Mouse (Mus musculus): Measurements from ENCODE around the gene Irs1. TPM values are rescaled to one million over a fixed set of nuclear protein-coding genes. Genes with fewer than 3 reads are reported as not detected.

Irs1 gene
- total and polyA plus RNA-seq, 3 experiments, result 10.5 to 50.0 (median 39.9) TPM

DNA sequence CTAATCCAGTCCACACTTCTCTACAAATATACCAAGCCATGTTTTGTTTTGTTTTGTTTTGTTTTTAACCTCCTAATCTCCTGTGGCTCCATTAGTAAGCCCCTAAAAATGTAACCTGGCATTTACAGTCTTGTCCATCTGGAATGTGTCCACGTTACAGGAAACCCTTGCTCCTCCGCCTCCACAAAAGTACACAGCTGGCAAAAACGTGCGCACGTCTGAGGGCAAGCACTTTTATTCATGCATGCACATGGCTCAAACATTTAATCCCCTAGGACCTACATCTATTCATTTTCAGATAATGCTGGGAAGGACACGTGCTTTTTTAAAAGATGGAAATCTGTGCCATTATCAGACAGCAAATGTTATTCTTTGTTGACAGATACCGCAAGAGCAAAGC lies 32.9 kb downstream of the Irs1 start:
- TF ChIP-seq POLR2A (IDR thresholded peaks at IDR 0.05; ENCODE audit: insufficient read depth, low read depth, low read length), result no peak
- no peak for TF ChIP-seq EP300 (IDR thresholded peaks at IDR 0.05; ENCODE audit: insufficient read depth, low read depth, low read length)
- no peak for TF ChIP-seq CTCF (IDR thresholded peaks at IDR 0.05)
- Histone ChIP-seq H3K27me3 (ENCODE audit: control insufficient read depth, insufficient read depth, low read length) (no peaks in the 10 kb centered on the region), H3K4me1 (ENCODE audit: control insufficient read depth, insufficient read depth, low read length) (peaks cover 2% of the 10 kb centered on the region), H3K4me3 (no peak overlapping the region), H3K79me2 (replicated peaks; ENCODE audit: control insufficient read depth, insufficient read depth, low read length) (peaks cover 3% of the 10 kb centered on the region; the same call in 1 of the 2 replicates), H3K36me3 (ENCODE audit: control insufficient read depth, insufficient read depth, low read length) (peaks cover 21% of the 10 kb centered on the region), H3K9ac (ENCODE audit: low read depth, low read length) (no peak overlapping the region), H3K27ac (peak overlapping the region; percentile 33)
- DNase-seq, result no peak
- WGBS, result 18% methylated on average over 7 of the region's 7 CpGs
- intact Hi-C loops (cut with DNase I), result loop anchor here (2.0 kb wide), 1 partner anchor 14 kb away; no protein-coding TSS in a partner anchor

DNA sequence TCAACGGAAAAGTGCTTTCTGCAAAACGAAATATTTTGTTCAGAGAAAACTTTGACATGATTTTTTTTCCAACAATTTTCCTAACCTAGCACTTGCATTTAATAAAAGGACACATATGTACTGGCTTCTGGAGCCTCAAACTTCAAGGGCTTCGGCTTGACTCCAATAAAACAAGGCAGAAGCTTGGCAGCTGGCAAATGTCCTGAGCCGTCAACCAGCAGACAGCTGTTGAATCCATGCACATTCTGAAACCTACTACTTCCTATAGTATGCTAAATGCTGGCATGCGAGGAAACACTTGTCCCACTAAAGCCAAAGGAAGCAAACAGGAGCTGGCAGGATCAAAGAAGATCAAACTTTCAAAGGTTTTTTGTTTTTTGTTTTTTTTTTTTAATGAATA lies 33.8 kb downstream of the Irs1 start:
- no peak overlapping the region for H3K9ac ChIP-seq (ENCODE audit: low read depth, low read length)
- H3K27me3 ChIP-seq (ENCODE audit: control insufficient read depth, insufficient read depth, low read length), result no peaks in the 10 kb centered on the region
- peaks cover 19% of the 10 kb centered on the region for H3K36me3 ChIP-seq (ENCODE audit: control insufficient read depth, insufficient read depth, low read length)
- TF ChIP-seq CTCF (IDR thresholded peaks at IDR 0.05) (no peak), EP300 (IDR thresholded peaks at IDR 0.05; ENCODE audit: insufficient read depth, low read depth, low read length) (no peak), POLR2A (IDR thresholded peaks at IDR 0.05; ENCODE audit: insufficient read depth, low read depth, low read length) (no peak)
- no peaks in the 10 kb centered on the region for H3K79me2 ChIP-seq (replicated peaks; ENCODE audit: control insufficient read depth, insufficient read depth, low read length)
- no peak overlapping the region for H3K4me3 ChIP-seq
- peak in 1 of 2 experiments; percentile 38 for DNase-seq
- WGBS, result 30% methylated on average over 5 of the region's 5 CpGs
- peak overlapping the region; percentile 33 for H3K27ac ChIP-seq
- intact Hi-C loops (cut with DNase I), result no loop called here
- H3K4me1 ChIP-seq (ENCODE audit: control insufficient read depth, insufficient read depth, low read length), result peaks cover 2% of the 10 kb centered on the region

DNA sequence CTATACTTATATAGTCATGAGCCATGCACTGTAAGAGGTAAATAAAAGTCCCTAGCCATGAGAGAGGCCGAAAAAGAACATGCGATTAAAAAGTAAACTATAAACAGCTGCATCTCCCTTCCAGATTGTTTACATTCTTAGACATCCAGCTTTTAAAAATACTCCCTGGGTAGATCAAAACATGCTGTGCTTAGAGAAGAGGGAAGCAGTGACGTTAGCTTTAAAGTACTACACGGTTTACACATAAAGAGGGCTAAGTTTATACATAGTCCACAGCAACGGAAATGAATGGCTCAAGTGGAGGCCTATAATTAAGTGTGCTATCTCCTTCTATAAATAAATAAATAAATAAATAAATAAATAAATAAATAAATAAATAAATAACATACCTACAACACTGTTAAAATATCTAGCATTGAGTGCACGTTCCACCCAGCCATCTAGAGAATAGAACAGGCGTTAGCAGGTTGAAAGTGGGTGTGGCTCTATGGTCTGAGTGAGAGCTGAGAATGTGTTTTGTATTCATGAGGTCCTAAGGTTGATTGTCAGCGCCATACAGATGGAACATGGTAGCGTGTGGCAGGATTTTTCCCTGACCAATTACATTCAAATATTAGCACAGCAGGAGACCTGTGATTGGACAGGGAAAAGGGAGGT lies 37.3 kb downstream of the Irs1 start:
- no peak overlapping the region for H3K4me3 ChIP-seq
- H3K36me3 ChIP-seq (ENCODE audit: control insufficient read depth, insufficient read depth, low read length), result peaks cover 12% of the 10 kb centered on the region
- DNase-seq, result no peak
- no peak overlapping the region for H3K9ac ChIP-seq (ENCODE audit: low read depth, low read length)
- intact Hi-C loops (cut with DNase I), result no loop called here
- peaks cover 2% of the 10 kb centered on the region for H3K4me1 ChIP-seq (ENCODE audit: control insufficient read depth, insufficient read depth, low read length)
- TF ChIP-seq CTCF (IDR thresholded peaks at IDR 0.05) (no peak), POLR2A (IDR thresholded peaks at IDR 0.05; ENCODE audit: insufficient read depth, low read depth, low read length) (no peak), EP300 (IDR thresholded peaks at IDR 0.05; ENCODE audit: insufficient read depth, low read depth, low read length) (no peak)
- 67% methylated on average over 9 of the region's 9 CpGs for WGBS
- H3K79me2 ChIP-seq (replicated peaks; ENCODE audit: control insufficient read depth, insufficient read depth, low read length), result peaks cover 1% of the 10 kb centered on the region
- no peak overlapping the region for H3K27ac ChIP-seq
- H3K27me3 ChIP-seq (ENCODE audit: control insufficient read depth, insufficient read depth, low read length), result no peaks in the 10 kb centered on the region

DNA sequence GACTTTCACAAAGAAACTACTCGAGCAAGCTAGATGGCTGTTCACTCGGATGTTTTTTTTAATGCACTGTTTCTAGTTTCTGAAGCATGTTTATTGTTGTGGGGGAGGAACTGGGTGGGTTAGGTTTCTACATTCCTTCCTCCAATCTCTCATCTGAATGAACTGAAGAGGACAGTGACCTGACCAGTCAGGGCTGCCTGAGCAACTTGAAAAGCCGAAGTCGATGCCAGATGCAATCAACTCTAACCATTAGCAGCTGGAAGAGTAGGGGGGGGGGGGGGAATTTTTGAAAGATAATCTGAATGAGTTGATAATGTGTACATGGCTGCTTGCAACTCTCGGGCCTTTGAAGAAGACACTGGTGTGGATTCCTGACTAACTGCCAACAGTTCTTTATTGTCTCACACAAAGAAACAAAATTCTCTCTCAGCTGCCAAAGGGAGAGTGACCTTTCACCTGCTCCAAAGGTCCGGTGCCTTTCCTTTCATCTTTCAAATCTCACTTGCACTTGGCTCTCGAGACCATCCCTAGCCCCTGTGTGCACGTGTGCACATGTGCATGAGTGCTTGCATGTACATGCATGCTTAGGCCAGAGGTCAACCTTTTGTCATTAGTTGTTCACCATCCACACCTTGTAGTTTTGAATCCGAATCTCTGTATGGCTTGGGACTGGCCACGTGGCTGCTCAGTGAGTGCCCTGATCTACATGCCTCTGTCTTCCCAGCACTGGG lies 43.8 kb downstream of the Irs1 start:
- Histone ChIP-seq H3K4me1 (ENCODE audit: control insufficient read depth, insufficient read depth, low read length) (peaks cover 6% of the 10 kb centered on the region), H3K27me3 (ENCODE audit: control insufficient read depth, insufficient read depth, low read length) (no peaks in the 10 kb centered on the region), H3K36me3 (ENCODE audit: control insufficient read depth, insufficient read depth, low read length) (peaks cover 13% of the 10 kb centered on the region), H3K9ac (ENCODE audit: low read depth, low read length) (no peak overlapping the region), H3K4me3 (no peak overlapping the region), H3K27ac (no peak overlapping the region), H3K79me2 (replicated peaks; ENCODE audit: control insufficient read depth, insufficient read depth, low read length) (peaks cover 1% of the 10 kb centered on the region)
- intact Hi-C loops (cut with DNase I), result no loop called here
- no peak for DNase-seq
- WGBS, result 37% methylated on average over 10 of the region's 10 CpGs
- no peak for TF ChIP-seq EP300 (IDR thresholded peaks at IDR 0.05; ENCODE audit: insufficient read depth, low read depth, low read length)
- TF ChIP-seq POLR2A (IDR thresholded peaks at IDR 0.05; ENCODE audit: insufficient read depth, low read depth, low read length), result no peak

DNA sequence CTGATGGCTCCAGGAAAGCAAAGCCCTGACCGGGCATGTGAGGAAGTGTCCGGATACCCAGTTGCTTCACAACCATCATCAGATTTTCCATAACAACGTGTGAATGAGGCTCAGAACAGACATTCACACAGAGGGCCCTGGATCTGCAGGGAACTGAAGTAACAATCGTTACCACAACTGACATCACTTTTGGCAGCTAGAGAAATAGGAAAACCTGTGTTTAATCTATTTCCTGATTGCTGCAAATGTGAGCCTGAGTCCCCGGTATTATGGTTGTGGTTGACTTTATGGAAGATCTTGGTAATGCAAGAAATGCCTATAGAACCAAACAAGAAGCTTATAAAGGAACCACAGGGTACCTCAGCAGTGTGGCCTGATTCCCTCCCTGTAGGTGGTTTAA lies 46.2 kb downstream of the Irs1 start:
- H3K4me1 ChIP-seq (ENCODE audit: control insufficient read depth, insufficient read depth, low read length), result peaks cover 12% of the 10 kb centered on the region
- no peaks in the 10 kb centered on the region for H3K27me3 ChIP-seq (ENCODE audit: control insufficient read depth, insufficient read depth, low read length)
- H3K79me2 ChIP-seq (replicated peaks; ENCODE audit: control insufficient read depth, insufficient read depth, low read length), result no peaks in the 10 kb centered on the region; the same call in 1 of the 2 replicates
- TF ChIP-seq EP300 (IDR thresholded peaks at IDR 0.05; ENCODE audit: insufficient read depth, low read depth, low read length) (no peak), CTCF (IDR thresholded peaks at IDR 0.05) (no peak), POLR2A (IDR thresholded peaks at IDR 0.05; ENCODE audit: insufficient read depth, low read depth, low read length) (no peak)
- H3K36me3 ChIP-seq (ENCODE audit: control insufficient read depth, insufficient read depth, low read length), result peaks cover 17% of the 10 kb centered on the region
- intact Hi-C loops (cut with DNase I), result loop anchor here (2.0 kb wide), 1 partner anchor 14 kb away; no protein-coding TSS in a partner anchor
- H3K27ac ChIP-seq, result no peak overlapping the region
- H3K4me3 ChIP-seq, result no peak overlapping the region
- H3K9ac ChIP-seq (ENCODE audit: low read depth, low read length), result no peak overlapping the region
- WGBS, result 22% methylated on average over 5 of the region's 5 CpGs
- no peak for DNase-seq
